Mouse (Mus musculus): ENCODE measurements at regions not wholly inside any gene's neighbourhood (a gene's known extent, or its start where the extent isn't known, plus 50 kb on each side); places are given as distances from the start of the nearest gene placed in this dataset.

GRCm38 (mm10) chrX:107008968-107009367, 79.3 kb upstream of the P2ry10 start:
- no peak for TF ChIP-seq CTCF (IDR thresholded peaks at IDR 0.05 in 2 of 3, conservative IDR thresholded peaks at IDR 0.05 in 1 of 3; ENCODE audit: control insufficient read depth in 1 of 3, insufficient read depth in 1 of 3, low read depth in 2 of 3, low read length in 3 of 3, poor library complexity in 1 of 3, severe bottlenecking in 1 of 3)
- no peak for TF ChIP-seq KAT2A (conservative IDR thresholded peaks at IDR 0.05; ENCODE audit: low read depth, low read length)
- no peak for TF ChIP-seq ELF1 (IDR thresholded peaks at IDR 0.05; ENCODE audit: low read depth, low read length)
- TF ChIP-seq POLR2A (IDR thresholded peaks at IDR 0.05; ENCODE audit: control insufficient read depth in 1 of 2, insufficient read depth in 1 of 2, low read depth in 1 of 2, low read length in 2 of 2, poor library complexity in 1 of 2): no peak
- TF ChIP-seq MAX (IDR thresholded peaks at IDR 0.05; ENCODE audit: low read length): no peak
- TF ChIP-seq MXI1 (IDR thresholded peaks at IDR 0.05; ENCODE audit: low read depth, low read length): no peak
- TF ChIP-seq MAZ (IDR thresholded peaks at IDR 0.05; ENCODE audit: low read depth, low read length): no peak
- no peak for TF ChIP-seq EP300 (IDR thresholded peaks at IDR 0.05; ENCODE audit: low read depth in 1 of 2, low read length in 2 of 2)
- TF ChIP-seq SIN3A (IDR thresholded peaks at IDR 0.05; ENCODE audit: low read length): no peak
- TF ChIP-seq USF1 (IDR thresholded peaks at IDR 0.05; ENCODE audit: low read depth, low read length): no peak
- TF ChIP-seq GATA1 (IDR thresholded peaks at IDR 0.05; ENCODE audit: low read depth, low read length): no peak
